Mouse (Mus musculus) liver, postnatal 0 days (tissue): ENCODE results near the gene Atl1.

Source experiments
- CTCF ChIP-seq: sonication (generic); IDR thresholded peaks from 2 replicates; pipeline ENCODE4 v1.5.1; 2016; ENCODE audit warnings: antibody characterized with exemption, low read depth
- EP300 ChIP-seq: IDR thresholded peaks from 2 replicates; pipeline ENCODE4 v1.6.1; 2016; ENCODE audit warnings: antibody characterized with exemption, low read depth, mild to moderate bottlenecking

DNA sequence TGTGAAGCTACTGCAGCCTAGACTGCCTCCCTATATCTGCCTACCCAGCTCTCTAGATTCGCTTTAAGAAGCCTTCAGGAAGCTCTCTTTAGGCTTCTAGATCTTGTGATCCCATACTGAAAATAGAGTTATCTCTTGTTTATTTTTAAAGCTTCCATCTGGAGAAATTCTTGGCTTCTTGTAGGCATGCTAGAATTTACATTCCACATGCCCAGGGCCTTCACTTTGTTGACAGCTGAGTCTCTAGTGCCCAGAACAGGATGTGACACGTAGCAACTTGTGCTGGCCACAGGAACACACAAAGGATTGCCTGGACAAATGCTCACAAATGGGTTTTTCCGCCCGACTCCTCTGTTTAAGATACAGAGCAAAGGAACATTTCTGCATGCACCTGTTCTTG is 123.5 kb downstream of the Atl1 start:
- TF ChIP-seq CTCF (no peak), EP300 (no peak)
